Mouse (Mus musculus): ENCODE data around the gene Fig4. TPM values are rescaled to one million over a fixed set of nuclear protein-coding genes. Genes with fewer than 3 reads are reported as not detected.

Gene Fig4
- total RNA-seq, 1 experiment = 24.6 TPM

DNA sequence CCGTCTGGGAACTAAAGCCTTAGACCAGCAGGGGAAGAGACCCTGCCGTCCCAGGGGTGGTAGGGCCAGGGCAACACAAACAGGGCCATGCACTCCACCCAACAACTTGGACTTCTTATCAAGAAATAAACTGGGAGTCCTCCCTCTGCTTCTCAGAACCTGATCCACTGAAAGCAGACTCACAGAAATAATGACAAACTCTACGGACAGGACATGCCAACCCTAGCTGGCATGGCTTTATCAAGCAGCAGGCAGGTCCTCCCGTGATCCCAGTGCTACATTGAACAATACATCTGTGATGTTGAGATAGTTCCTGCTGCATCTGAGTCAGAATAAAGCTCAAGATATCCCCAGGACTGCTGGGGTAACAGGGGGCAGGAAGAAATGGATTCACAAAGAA is 106.8 kb downstream of the Fig4 start:
- in situ Hi-C loops (cut with MboI; ENCODE audit: low sequenced_read_pairs in 2 of 2, unreplicated experiment in 2 of 2) = no loop called here
- H3K4me1 ChIP-seq (ENCODE audit: control insufficient read depth in 2 of 2, insufficient read depth in 2 of 2, low read length in 2 of 2, poor library complexity in 1 of 2) = no peaks in the 10 kb centered on the region; a peak in 1 of 4 replicates
- H3K36me3 ChIP-seq (ENCODE audit: control insufficient read depth, insufficient read depth, low read length, poor library complexity, severe bottlenecking) = no peaks in the 10 kb centered on the region
- no peak for DNase-seq (ENCODE audit: low read depth, low spot score)
- no peaks in the 10 kb centered on the region for H3K9me3 ChIP-seq (ENCODE audit: control insufficient read depth, insufficient read depth, low read depth, low read length)
- no peak for TF ChIP-seq HCFC1 (IDR thresholded peaks at IDR 0.05; ENCODE audit: borderline replicate concordance, insufficient read depth, low read length)
- no peak for TF ChIP-seq MAFK (IDR thresholded peaks at IDR 0.05; ENCODE audit: insufficient read depth, low read depth, low read length)
- TF ChIP-seq CHD2 (IDR thresholded peaks at IDR 0.05; ENCODE audit: low read depth, low read length) = no peak
- no peak for TF ChIP-seq ZC3H11A (IDR thresholded peaks at IDR 0.05; ENCODE audit: borderline replicate concordance, low read depth, low read length)
- TF ChIP-seq ZNF384 (IDR thresholded peaks at IDR 0.05; ENCODE audit: low read depth, low read length) = no peak
- no peak overlapping the region for H3K27ac ChIP-seq (ENCODE audit: insufficient read depth, low read depth, low read length, poor library complexity, severe bottlenecking)
- H3K4me3 ChIP-seq (ENCODE audit: insufficient read depth in 1 of 2, low read depth in 1 of 2, low read length in 2 of 2, poor library complexity in 1 of 2, severe bottlenecking in 1 of 2) = no peak overlapping the region
- no peak overlapping the region for H3K9ac ChIP-seq (ENCODE audit: insufficient read depth, low read depth, low read length, poor library complexity, severe bottlenecking)

DNA sequence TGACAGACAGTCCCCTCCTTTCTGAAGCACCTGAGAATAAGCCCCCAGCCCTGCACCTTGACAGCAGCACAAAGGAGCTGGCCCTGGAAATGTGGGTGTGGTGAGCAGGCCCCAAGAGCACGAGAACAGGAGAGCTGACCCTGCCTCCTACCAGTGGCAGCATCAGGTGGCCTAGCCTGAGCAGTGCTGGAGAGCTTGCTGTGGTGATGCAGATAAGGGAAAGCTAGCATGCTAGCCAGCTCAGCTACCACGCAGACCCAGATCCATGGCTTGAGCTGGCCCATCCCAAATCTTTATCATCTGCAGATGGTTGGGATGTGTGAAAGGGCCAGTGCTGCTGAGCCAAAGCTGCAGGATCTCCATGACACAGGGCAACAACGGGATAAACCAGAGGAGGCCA is 113.7 kb downstream of the Fig4 start:
- no peak overlapping the region for H3K4me3 ChIP-seq (ENCODE audit: insufficient read depth in 1 of 2, low read depth in 1 of 2, low read length in 2 of 2, poor library complexity in 1 of 2, severe bottlenecking in 1 of 2)
- H3K27ac ChIP-seq (ENCODE audit: insufficient read depth, low read depth, low read length, poor library complexity, severe bottlenecking) = no peak overlapping the region
- TF ChIP-seq ZNF384 (IDR thresholded peaks at IDR 0.05; ENCODE audit: low read depth, low read length) (no peak), HCFC1 (IDR thresholded peaks at IDR 0.05; ENCODE audit: borderline replicate concordance, insufficient read depth, low read length) (no peak), ZC3H11A (IDR thresholded peaks at IDR 0.05; ENCODE audit: borderline replicate concordance, low read depth, low read length) (no peak), MAFK (IDR thresholded peaks at IDR 0.05; ENCODE audit: insufficient read depth, low read depth, low read length) (no peak), CHD2 (IDR thresholded peaks at IDR 0.05; ENCODE audit: low read depth, low read length) (no peak)
- in situ Hi-C loops (cut with MboI; ENCODE audit: low sequenced_read_pairs in 2 of 2, unreplicated experiment in 2 of 2) = no loop called here
- H3K4me1 ChIP-seq (ENCODE audit: control insufficient read depth in 2 of 2, insufficient read depth in 2 of 2, low read length in 2 of 2, poor library complexity in 1 of 2) = no peaks in the 10 kb centered on the region
- no peak for DNase-seq (ENCODE audit: low read depth, low spot score)
- H3K9ac ChIP-seq (ENCODE audit: insufficient read depth, low read depth, low read length, poor library complexity, severe bottlenecking) = no peak overlapping the region
- H3K36me3 ChIP-seq (ENCODE audit: control insufficient read depth, insufficient read depth, low read length, poor library complexity, severe bottlenecking) = peaks cover 2% of the 10 kb centered on the region; the same call in 1 of the 2 replicates
- no peaks in the 10 kb centered on the region for H3K9me3 ChIP-seq (ENCODE audit: control insufficient read depth, insufficient read depth, low read depth, low read length)

DNA sequence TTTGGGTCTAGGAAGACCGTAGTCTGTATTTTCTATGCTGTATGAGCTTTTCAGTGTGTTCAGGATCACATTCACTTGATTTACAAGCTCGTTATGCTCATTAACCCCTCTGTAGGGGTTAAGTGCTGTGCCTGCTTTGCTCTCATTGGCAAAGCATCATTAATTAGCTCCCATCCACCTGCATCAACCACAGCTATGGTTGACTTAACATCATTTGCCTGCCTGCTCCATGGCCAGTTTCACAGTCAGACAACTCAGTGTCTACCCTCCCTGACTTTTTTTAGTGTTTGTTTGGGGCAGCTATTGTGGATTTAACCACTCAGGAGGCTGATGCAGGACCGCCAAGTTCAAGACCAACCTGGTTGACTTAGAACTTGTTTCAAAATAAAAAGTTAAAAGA is 119.1 kb downstream of the Fig4 start:
- Histone ChIP-seq H3K27ac (ENCODE audit: insufficient read depth, low read depth, low read length, poor library complexity, severe bottlenecking) (no peak overlapping the region), H3K36me3 (ENCODE audit: control insufficient read depth, insufficient read depth, low read length, poor library complexity, severe bottlenecking) (peaks cover 2% of the 10 kb centered on the region; the same call in 1 of the 2 replicates), H3K9ac (ENCODE audit: insufficient read depth, low read depth, low read length, poor library complexity, severe bottlenecking) (no peak overlapping the region), H3K4me1 (ENCODE audit: control insufficient read depth in 2 of 2, insufficient read depth in 2 of 2, low read length in 2 of 2, poor library complexity in 1 of 2) (no peaks in the 10 kb centered on the region), H3K9me3 (ENCODE audit: control insufficient read depth, insufficient read depth, low read depth, low read length) (no peaks in the 10 kb centered on the region), H3K4me3 (ENCODE audit: insufficient read depth in 1 of 2, low read depth in 1 of 2, low read length in 2 of 2, poor library complexity in 1 of 2, severe bottlenecking in 1 of 2) (no peak overlapping the region)
- DNase-seq (ENCODE audit: low read depth, low spot score) = no peak
- TF ChIP-seq ZC3H11A (IDR thresholded peaks at IDR 0.05; ENCODE audit: borderline replicate concordance, low read depth, low read length) (no peak), ZNF384 (IDR thresholded peaks at IDR 0.05; ENCODE audit: low read depth, low read length) (no peak)
- in situ Hi-C loops (cut with MboI; ENCODE audit: low sequenced_read_pairs in 2 of 2, unreplicated experiment in 2 of 2) = no loop called here

DNA sequence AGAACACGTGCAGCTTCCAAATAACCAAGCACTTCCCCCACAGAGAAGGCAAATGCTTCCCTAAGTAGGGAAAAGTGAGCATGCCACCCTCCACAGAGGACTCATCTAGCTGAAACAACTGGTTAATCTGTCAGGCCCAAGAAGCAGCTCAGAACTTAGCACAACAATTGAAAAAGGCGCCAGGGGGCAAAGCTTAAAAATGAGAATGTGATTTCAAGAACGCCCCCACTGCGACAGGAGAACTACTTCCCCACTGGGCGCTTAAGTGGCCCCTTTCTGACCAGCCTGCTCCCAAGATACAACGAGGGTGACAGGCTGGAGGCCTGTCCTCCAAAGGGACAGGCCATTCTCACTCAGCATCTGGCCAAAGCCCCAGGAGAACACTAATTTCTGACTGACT is 120.4 kb downstream of the Fig4 start:
- Histone ChIP-seq H3K36me3 (ENCODE audit: control insufficient read depth, insufficient read depth, low read length, poor library complexity, severe bottlenecking) (no peaks in the 10 kb centered on the region), H3K9ac (ENCODE audit: insufficient read depth, low read depth, low read length, poor library complexity, severe bottlenecking) (no peak overlapping the region), H3K4me3 (ENCODE audit: insufficient read depth in 1 of 2, low read depth in 1 of 2, low read length in 2 of 2, poor library complexity in 1 of 2, severe bottlenecking in 1 of 2) (no peak overlapping the region), H3K9me3 (ENCODE audit: control insufficient read depth, insufficient read depth, low read depth, low read length) (no peaks in the 10 kb centered on the region), H3K4me1 (ENCODE audit: control insufficient read depth in 2 of 2, insufficient read depth in 2 of 2, low read length in 2 of 2, poor library complexity in 1 of 2) (no peaks in the 10 kb centered on the region), H3K27ac (ENCODE audit: insufficient read depth, low read depth, low read length, poor library complexity, severe bottlenecking) (no peak overlapping the region)
- no peak for DNase-seq (ENCODE audit: low read depth, low spot score)
- TF ChIP-seq HCFC1 (IDR thresholded peaks at IDR 0.05; ENCODE audit: borderline replicate concordance, insufficient read depth, low read length) (no peak), ZC3H11A (IDR thresholded peaks at IDR 0.05; ENCODE audit: borderline replicate concordance, low read depth, low read length) (no peak), CHD2 (IDR thresholded peaks at IDR 0.05; ENCODE audit: low read depth, low read length) (no peak)
- in situ Hi-C loops (cut with MboI; ENCODE audit: low sequenced_read_pairs in 2 of 2, unreplicated experiment in 2 of 2) = no loop called here

DNA sequence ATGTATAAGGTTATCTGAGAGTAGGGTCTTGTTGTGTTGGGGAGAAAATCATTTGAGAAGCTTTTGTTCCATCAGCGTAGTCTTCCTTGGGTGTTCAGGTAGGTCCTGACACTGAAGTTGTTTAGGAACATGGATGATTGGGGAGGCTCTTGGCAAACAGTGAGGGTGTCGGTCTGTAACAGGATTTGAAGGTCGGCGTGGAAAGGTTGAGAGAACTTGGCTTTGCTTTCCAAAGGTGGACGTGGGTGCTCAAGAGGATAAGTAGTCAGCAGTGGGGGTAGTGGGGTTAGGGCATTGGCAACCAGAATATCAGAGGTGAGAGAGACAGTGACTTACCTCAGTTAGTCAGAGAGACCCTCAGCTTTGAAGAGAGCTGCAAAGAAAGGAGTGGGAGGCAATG is 136.9 kb downstream of the Fig4 start:
- Histone ChIP-seq H3K4me3 (ENCODE audit: insufficient read depth in 1 of 2, low read depth in 1 of 2, low read length in 2 of 2, poor library complexity in 1 of 2, severe bottlenecking in 1 of 2) (no peak overlapping the region), H3K4me1 (ENCODE audit: control insufficient read depth in 2 of 2, insufficient read depth in 2 of 2, low read length in 2 of 2, poor library complexity in 1 of 2) (no peaks in the 10 kb centered on the region), H3K9me3 (ENCODE audit: control insufficient read depth, insufficient read depth, low read depth, low read length) (no peaks in the 10 kb centered on the region), H3K27ac (ENCODE audit: insufficient read depth, low read depth, low read length, poor library complexity, severe bottlenecking) (no peak overlapping the region), H3K9ac (ENCODE audit: insufficient read depth, low read depth, low read length, poor library complexity, severe bottlenecking) (no peak overlapping the region), H3K36me3 (ENCODE audit: control insufficient read depth, insufficient read depth, low read length, poor library complexity, severe bottlenecking) (no peaks in the 10 kb centered on the region)
- in situ Hi-C loops (cut with MboI; ENCODE audit: low sequenced_read_pairs in 2 of 2, unreplicated experiment in 2 of 2) = no loop called here
- no peak for DNase-seq (ENCODE audit: low read depth, low spot score)
- TF ChIP-seq CHD2 (IDR thresholded peaks at IDR 0.05; ENCODE audit: low read depth, low read length) (no peak), ZNF384 (IDR thresholded peaks at IDR 0.05; ENCODE audit: low read depth, low read length) (no peak), HCFC1 (IDR thresholded peaks at IDR 0.05; ENCODE audit: borderline replicate concordance, insufficient read depth, low read length) (no peak), ZC3H11A (IDR thresholded peaks at IDR 0.05; ENCODE audit: borderline replicate concordance, low read depth, low read length) (no peak), MAFK (IDR thresholded peaks at IDR 0.05; ENCODE audit: insufficient read depth, low read depth, low read length) (no peak)
